Mouse (Mus musculus) megakaryocyte, embryonic 14.5 days (primary cell): ENCODE results near the gene Rbm7. TPM values are rescaled to one million over a fixed set of nuclear protein-coding genes. Genes with fewer than 3 reads are reported as not detected.
"Not testable (repeated sequence)": the region's sequence is repeated elsewhere in the genome, so short reads cannot be mapped to it uniquely, and the experiment has no call there.

Experiments
- H3K27me3 ChIP-seq: replicated peaks from 2 replicates; pipeline ENCODE3; 2012; ENCODE audit warnings: inconsistent platforms
- H3K36me3 ChIP-seq: replicated peaks from 2 replicates; pipeline ENCODE3; 2012; ENCODE audit warnings: low read length, inconsistent platforms, mixed read lengths
- H3K4me1 ChIP-seq: 2 replicates; pipeline ENCODE4 v1.6.1; 2012; ENCODE audit warnings: inconsistent platforms
- H3K4me3 ChIP-seq: replicated peaks from 2 replicates; pipeline ENCODE3; 2012; ENCODE audit warnings: moderate library complexity, mild to moderate bottlenecking, inconsistent platforms
- H3K9me3 ChIP-seq: 2 replicates; pipeline ENCODE4 v1.6.1; 2012; ENCODE audit warnings: inconsistent platforms
- FLI1 ChIP-seq: IDR thresholded peaks from 2 replicates; pipeline ENCODE4 v1.6.1; 2012; ENCODE audit warnings: low read length, inconsistent platforms, mixed read lengths
- GATA1 ChIP-seq: IDR thresholded peaks from 3 replicates; pipeline ENCODE4 v1.6.1; 2012; ENCODE audit warnings: mixed read lengths, low read length, inconsistent platforms, borderline replicate concordance
- polyA plus RNA-seq: library from polyadenylated mRNA; stranded (reverse); fragments of >175 nt; gene quantifications from 2 replicates; pipeline ENCODE4 v1.2.3, GENCODE M21; 2012; ENCODE audit warnings: low replicate concordance; ENCODE audit not compliant: insufficient read depth

Gene Rbm7
- polyA plus RNA-seq, result 4.6 and 17.8 TPM in 2 replicates

DNA sequence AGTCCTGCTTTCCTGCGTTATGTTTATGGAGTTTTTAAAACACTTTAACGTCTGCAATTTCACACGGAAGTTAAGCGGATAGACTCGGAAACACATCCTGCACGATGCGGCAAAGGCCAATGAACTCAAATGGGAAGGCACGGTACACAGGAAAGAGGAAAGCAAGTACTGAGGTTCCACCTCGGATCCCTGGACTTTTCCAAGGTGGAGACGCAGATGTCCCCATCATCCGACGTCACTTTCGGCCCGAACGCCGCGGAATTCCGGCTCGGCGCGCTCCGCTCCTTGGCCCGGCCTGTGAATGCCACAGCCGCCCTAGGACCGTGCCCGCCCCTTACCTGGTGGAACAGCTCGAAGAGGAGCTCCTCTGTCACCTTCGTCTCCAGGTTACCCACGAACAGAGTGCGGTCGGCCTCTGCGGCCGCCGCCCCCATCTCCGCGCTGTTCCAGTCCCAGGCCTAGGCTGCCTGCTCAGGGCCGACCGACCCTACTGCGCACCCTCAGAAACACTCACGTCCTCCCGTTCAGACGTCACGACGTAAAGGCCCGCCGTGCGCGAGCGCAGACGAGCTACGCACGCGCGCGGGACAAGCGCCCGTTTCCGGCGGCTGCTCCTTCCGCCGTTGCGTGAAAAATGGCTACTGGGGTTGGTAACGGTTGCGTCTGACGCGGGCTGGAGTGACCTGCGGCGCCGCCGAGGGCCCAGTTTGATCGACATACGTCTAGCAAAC, at the start of gene Rbm7, which contains the start of gene Gm5617:
Rbm7 (minus strand) TSS at position 483 of the 731 bp plus-strand sequence.
Gm5617 (plus strand) TSS at position 626 of the 731 bp plus-strand sequence.
- H3K27me3 ChIP-seq, result peaks cover 4% of the 10 kb centered on the region
- TF ChIP-seq FLI1, result peak; percentile 88
- no peak for TF ChIP-seq GATA1
- H3K36me3 ChIP-seq, result peaks cover 38% of the 10 kb centered on the region
- peak within 1 kb of the TSS; percentile 96 for H3K4me3 ChIP-seq
- peaks cover 30% of the 10 kb centered on the region for H3K4me1 ChIP-seq
- H3K9me3 ChIP-seq, result no peaks in the 10 kb centered on the region

DNA sequence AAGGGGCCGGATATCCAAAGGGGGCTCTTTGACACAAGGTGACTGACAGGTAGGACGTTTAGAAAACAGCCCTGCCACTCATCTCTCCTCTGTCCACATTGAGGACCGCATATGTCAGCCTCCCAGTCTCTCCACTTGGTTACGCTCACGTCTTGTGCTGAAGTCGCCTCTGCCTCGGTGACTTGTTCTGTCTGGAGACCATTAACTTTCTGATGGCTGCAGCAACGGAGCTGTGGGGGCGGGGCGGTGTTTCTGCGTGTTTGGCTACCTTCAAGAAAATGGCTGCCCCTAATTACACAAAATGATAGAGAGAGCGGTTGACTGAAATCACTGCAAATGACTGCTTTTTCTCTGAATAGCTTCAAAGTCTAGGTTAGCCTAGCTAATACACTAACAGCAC, 43.6 kb upstream of the Rbm7 start:
- H3K4me1 ChIP-seq, result peaks cover 26% of the 10 kb centered on the region
- H3K9me3 ChIP-seq, result peaks cover 43% of the 10 kb centered on the region
- peaks cover 13% of the 10 kb centered on the region for H3K27me3 ChIP-seq
- TF ChIP-seq FLI1 (no peak), GATA1 (no peak)
- H3K4me3 ChIP-seq, result peak overlapping the region; percentile 64
- H3K36me3 ChIP-seq, result peaks cover 4% of the 10 kb centered on the region

- Histone ChIP-seq H3K9me3 (peaks cover 38% of the 10 kb centered on the region), H3K4me1 (peaks cover 31% of the 10 kb centered on the region)
- TF ChIP-seq FLI1, result no peak
- TF ChIP-seq GATA1, result no peak
Measured at GRCm38 (mm10) chr9:48538044-48538645, 43.0 kb upstream of the Rbm7 start.

GRCm38 (mm10) chr9:48537616-48538015, 42.5 kb upstream of the Rbm7 start:
- Histone ChIP-seq H3K9me3 (peaks cover 33% of the 10 kb centered on the region), H3K27me3 (peaks cover 13% of the 10 kb centered on the region), H3K4me1 (peaks cover 36% of the 10 kb centered on the region)
- not testable (repeated sequence) for H3K4me3 ChIP-seq, H3K36me3 ChIP-seq

More at GRCm38 (mm10) chr9:48538044-48538645, 43.0 kb upstream of the Rbm7 start:
- Histone ChIP-seq H3K36me3 (peaks cover 4% of the 10 kb centered on the region), H3K4me3 (peak overlapping the region; percentile 74), H3K27me3 (peaks cover 13% of the 10 kb centered on the region)

GRCm38 (mm10) chr9:48536414-48536813, 41.3 kb upstream of the Rbm7 start:
- H3K9me3 ChIP-seq, result peaks cover 27% of the 10 kb centered on the region
- peaks cover 48% of the 10 kb centered on the region for H3K4me1 ChIP-seq
- peaks cover 4% of the 10 kb centered on the region for H3K36me3 ChIP-seq
- H3K27me3 ChIP-seq, result peaks cover 13% of the 10 kb centered on the region
- TF ChIP-seq GATA1 (no peak), FLI1 (no peak)
- H3K4me3 ChIP-seq, result no peak overlapping the region

DNA sequence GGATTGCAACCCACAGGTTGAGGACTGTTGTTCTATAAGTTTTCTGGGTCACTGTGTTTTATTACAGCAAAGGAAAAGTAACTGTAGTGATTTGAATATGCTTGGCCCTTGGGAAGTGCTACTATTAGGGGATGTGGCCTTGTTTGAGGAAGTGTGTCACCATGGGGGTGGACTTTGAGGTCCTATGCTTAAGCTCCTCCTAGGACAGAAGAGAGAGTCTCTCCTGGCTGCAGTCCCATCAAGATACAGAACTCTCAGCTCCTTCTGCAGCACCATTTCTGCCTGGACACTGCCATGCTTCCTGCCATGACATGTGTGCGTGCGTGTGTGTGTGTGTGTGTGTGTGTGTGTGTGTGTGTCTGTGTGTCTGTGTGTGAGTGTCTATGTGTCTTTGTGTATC, 37.6 kb upstream of the Rbm7 start:
- Histone ChIP-seq H3K4me3 (peak overlapping the region; percentile 53), H3K4me1 (peaks cover 38% of the 10 kb centered on the region), H3K36me3 (no peaks in the 10 kb centered on the region), H3K27me3 (peaks cover 2% of the 10 kb centered on the region), H3K9me3 (peaks cover 9% of the 10 kb centered on the region; the same call in 1 of the 2 replicates)
- TF ChIP-seq FLI1, result no peak
- no peak for TF ChIP-seq GATA1

DNA sequence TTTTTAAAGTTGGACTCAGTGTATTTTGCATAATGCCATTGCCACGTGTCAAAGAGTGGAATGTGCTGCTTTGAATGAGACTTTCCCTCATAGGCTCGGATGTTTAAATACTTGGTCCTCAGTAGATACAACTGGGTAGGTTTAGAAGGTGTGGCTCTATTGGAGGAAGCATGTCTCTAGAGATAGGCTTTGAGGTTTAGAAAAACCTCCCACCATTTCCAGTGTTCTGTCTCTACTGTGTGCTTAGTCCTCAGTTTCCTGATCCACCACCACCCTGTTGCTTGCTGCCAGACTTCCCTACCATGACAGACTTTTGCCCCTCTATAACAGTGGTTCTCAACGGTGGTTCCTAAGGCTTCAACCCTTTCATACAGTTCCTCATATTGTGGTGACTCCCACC, 37.1 kb upstream of the Rbm7 start:
- TF ChIP-seq FLI1, result no peak
- TF ChIP-seq GATA1, result no peak
- Histone ChIP-seq H3K9me3 (peaks cover 9% of the 10 kb centered on the region; the same call in 1 of the 2 replicates), H3K27me3 (peaks cover under 1% of the 10 kb centered on the region), H3K36me3 (no peaks in the 10 kb centered on the region), H3K4me3 (no peak overlapping the region), H3K4me1 (peaks cover 36% of the 10 kb centered on the region)

- Histone ChIP-seq H3K9me3 (peaks cover 9% of the 10 kb centered on the region; the same call in 1 of the 2 replicates), H3K27me3 (no peaks in the 10 kb centered on the region), H3K4me1 (peaks cover 30% of the 10 kb centered on the region), H3K36me3 (no peaks in the 10 kb centered on the region), H3K4me3 (no peak overlapping the region)
- TF ChIP-seq GATA1 (no peak), FLI1 (no peak)
Measured at GRCm38 (mm10) chr9:48531294-48531693, 36.2 kb upstream of the Rbm7 start.

- Histone ChIP-seq H3K4me3 (no peak overlapping the region), H3K36me3 (no peaks in the 10 kb centered on the region), H3K27me3 (no peaks in the 10 kb centered on the region), H3K9me3 (no peaks in the 10 kb centered on the region), H3K4me1 (peaks cover 2% of the 10 kb centered on the region; the same call in 1 of the 2 replicates)
- TF ChIP-seq FLI1, result no peak
- no peak for TF ChIP-seq GATA1
Measured at GRCm38 (mm10) chr9:48526520-48526919, 31.4 kb upstream of the Rbm7 start.

DNA sequence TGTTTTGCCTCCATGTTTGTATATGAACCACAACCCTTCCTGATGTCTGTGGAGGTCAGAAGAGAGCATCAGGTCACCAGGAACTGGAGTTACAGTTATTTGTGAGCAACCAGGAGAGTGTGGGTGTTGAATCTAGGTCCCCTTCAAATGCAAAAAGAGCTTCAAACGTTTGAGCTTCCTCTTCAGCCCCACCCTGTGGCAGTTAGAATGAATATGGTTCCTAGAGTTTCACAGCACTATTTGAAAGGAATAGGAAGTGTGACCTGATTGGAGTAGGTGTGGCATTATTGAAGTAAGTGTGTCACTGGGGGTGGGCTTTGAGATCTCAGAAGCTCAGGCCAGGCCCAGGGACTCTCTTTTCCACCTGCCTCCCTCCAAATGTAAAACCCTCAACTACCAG, 30.5 kb upstream of the Rbm7 start:
- no peaks in the 10 kb centered on the region for H3K4me1 ChIP-seq
- TF ChIP-seq FLI1 (no peak), GATA1 (no peak)

DNA sequence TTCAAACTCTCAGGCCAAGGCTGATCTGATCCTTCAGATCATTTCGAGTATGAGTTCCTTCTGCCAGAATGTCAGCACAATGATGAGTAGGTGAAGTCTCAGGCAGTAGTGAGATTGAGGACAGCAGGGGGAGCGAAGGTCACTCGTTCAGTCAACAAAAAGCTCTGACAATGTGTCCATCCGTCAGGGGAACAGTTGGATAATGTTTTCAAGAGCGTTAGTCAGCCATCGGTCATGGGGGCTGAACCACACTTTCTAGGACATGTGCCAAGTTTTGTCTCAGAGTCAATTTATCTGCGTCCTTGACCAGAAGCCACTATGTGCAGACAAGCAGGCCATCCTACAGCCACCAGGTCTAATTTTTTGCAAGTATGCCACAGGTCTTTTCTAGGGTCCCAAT, 25.3 kb upstream of the Rbm7 start:
- not testable (repeated sequence) for H3K36me3 ChIP-seq, H3K4me1 ChIP-seq, H3K9me3 ChIP-seq, H3K4me3 ChIP-seq, H3K27me3 ChIP-seq

More for the DNA sequence above, 30.5 kb upstream of the Rbm7 start:
- no peaks in the 10 kb centered on the region for H3K9me3 ChIP-seq
- no peaks in the 10 kb centered on the region for H3K27me3 ChIP-seq
- no peak overlapping the region for H3K4me3 ChIP-seq
- no peaks in the 10 kb centered on the region for H3K36me3 ChIP-seq
